Mouse (Mus musculus) liver, adult 2 months (tissue): ENCODE measurements at regions not wholly inside any gene's neighbourhood (a gene's known extent, or its start where the extent isn't known, plus 50 kb on each side); places are given as distances from the start of the nearest gene placed in this dataset.

ENCODE experiments used
- CTCF ChIP-seq: fragments of 200-500 bp; IDR thresholded peaks from 2 replicates; pipeline ENCODE4 v1.5.1; 2011; ENCODE audit warnings: low read depth, low read length, control low read depth
- POLR2A ChIP-seq: fragments of 200-500 bp; IDR thresholded peaks from 2 replicates; pipeline ENCODE4 v1.6.1; 2011; ENCODE audit warnings: low read length, control low read depth; ENCODE audit not compliant: insufficient read depth; ENCODE audit errors: extremely low read depth

GRCm38 (mm10) chr12:25330004-25330708, 233.2 kb upstream of the Id2 start:
- no peak for TF ChIP-seq CTCF
- TF ChIP-seq POLR2A: no peak
